Mouse (Mus musculus): Measurements from ENCODE around the gene Krt78. TPM values are rescaled to one million over a fixed set of nuclear protein-coding genes. Genes with fewer than 3 reads are reported as not detected.

The Krt78 gene
- polyA plus RNA-seq, 1 experiment = not detected

DNA sequence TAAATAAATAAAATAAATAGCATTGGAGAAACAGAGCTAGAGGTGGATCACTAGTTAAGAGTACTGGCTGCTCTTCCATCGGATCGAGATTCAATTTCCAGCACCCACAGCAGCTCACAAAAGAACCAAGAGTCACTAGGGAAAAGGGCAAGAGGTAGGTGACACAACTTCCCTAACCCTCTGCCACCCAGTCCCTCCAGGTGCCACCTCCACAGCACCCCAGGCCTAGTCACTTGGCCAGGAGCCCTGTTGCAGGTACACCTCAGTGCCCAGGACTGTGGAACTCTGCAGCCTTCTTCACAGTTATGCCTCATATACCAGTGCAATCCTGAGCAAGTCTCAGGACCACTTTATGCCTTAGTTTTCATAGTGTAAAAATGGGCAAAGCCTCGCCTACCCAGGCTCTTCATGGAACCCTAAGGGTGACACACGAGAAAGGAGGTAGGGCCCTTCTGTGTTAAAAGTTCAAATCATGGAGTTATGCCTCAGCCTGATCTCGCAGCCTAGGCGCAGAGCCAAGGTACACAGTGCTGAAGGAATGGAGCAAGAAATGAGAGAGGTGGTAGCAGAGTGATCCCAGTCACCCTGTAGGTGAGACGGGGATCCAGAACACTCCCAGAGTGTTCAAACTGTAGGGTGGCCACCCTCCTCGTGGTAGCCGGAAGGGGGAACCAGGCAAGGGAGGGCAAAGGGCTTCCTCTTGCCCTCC, 15.3 kb downstream of the Krt78 start:
- TF ChIP-seq POLR2A (IDR thresholded peaks at IDR 0.05; ENCODE audit: low read depth, low read length) (no peak), CTCF (IDR thresholded peaks at IDR 0.05; ENCODE audit: borderline replicate concordance, insufficient read depth, low read length) (no peak)
- Histone ChIP-seq H3K27ac (ENCODE audit: insufficient read depth, low read length) (no peak overlapping the region), H3K4me3 (ENCODE audit: insufficient read depth, low read length) (no peak overlapping the region), H3K4me1 (ENCODE audit: control insufficient read depth, insufficient read depth, low read length) (peaks cover 10% of the 10 kb centered on the region)

GRCm38 (mm10) chr15:101933024-101933423, 21.1 kb downstream of the Krt78 start:
- Histone ChIP-seq H3K27ac (ENCODE audit: insufficient read depth, low read length) (no peak overlapping the region), H3K4me1 (ENCODE audit: control insufficient read depth, insufficient read depth, low read length) (no peaks in the 10 kb centered on the region), H3K4me3 (ENCODE audit: insufficient read depth, low read length) (no peak overlapping the region)
- TF ChIP-seq POLR2A (IDR thresholded peaks at IDR 0.05; ENCODE audit: low read depth, low read length) (no peak), CTCF (IDR thresholded peaks at IDR 0.05; ENCODE audit: borderline replicate concordance, insufficient read depth, low read length) (no peak)

GRCm38 (mm10) chr15:101929666-101930065, 24.4 kb downstream of the Krt78 start:
- no peak overlapping the region for H3K4me3 ChIP-seq (ENCODE audit: insufficient read depth, low read length)
- H3K27ac ChIP-seq (ENCODE audit: insufficient read depth, low read length) = no peak overlapping the region
- no peaks in the 10 kb centered on the region for H3K4me1 ChIP-seq (ENCODE audit: control insufficient read depth, insufficient read depth, low read length)
- TF ChIP-seq CTCF (IDR thresholded peaks at IDR 0.05; ENCODE audit: borderline replicate concordance, insufficient read depth, low read length) = no peak

GRCm38 (mm10) chr15:101929087-101929486, 25.0 kb downstream of the Krt78 start:
- no peak for TF ChIP-seq POLR2A (IDR thresholded peaks at IDR 0.05; ENCODE audit: low read depth, low read length)
- H3K27ac ChIP-seq (ENCODE audit: insufficient read depth, low read length) = no peak overlapping the region
- no peaks in the 10 kb centered on the region for H3K4me1 ChIP-seq (ENCODE audit: control insufficient read depth, insufficient read depth, low read length)
- no peak overlapping the region for H3K4me3 ChIP-seq (ENCODE audit: insufficient read depth, low read length)

- no peak for TF ChIP-seq CTCF (IDR thresholded peaks at IDR 0.05; ENCODE audit: borderline replicate concordance, insufficient read depth, low read length)
- no peak for TF ChIP-seq POLR2A (IDR thresholded peaks at IDR 0.05; ENCODE audit: low read depth, low read length)
- Histone ChIP-seq H3K27ac (ENCODE audit: insufficient read depth, low read length) (no peak overlapping the region), H3K4me1 (ENCODE audit: control insufficient read depth, insufficient read depth, low read length) (no peaks in the 10 kb centered on the region), H3K4me3 (ENCODE audit: insufficient read depth, low read length) (no peak overlapping the region)
Measured at GRCm38 (mm10) chr15:101927340-101928080, 26.6 kb downstream of the Krt78 start.

GRCm38 (mm10) chr15:101925041-101925440, 29.0 kb downstream of the Krt78 start:
- Histone ChIP-seq H3K4me3 (ENCODE audit: insufficient read depth, low read length) (no peak overlapping the region), H3K27ac (ENCODE audit: insufficient read depth, low read length) (no peak overlapping the region), H3K4me1 (ENCODE audit: control insufficient read depth, insufficient read depth, low read length) (no peaks in the 10 kb centered on the region)
- no peak for TF ChIP-seq POLR2A (IDR thresholded peaks at IDR 0.05; ENCODE audit: low read depth, low read length)
- TF ChIP-seq CTCF (IDR thresholded peaks at IDR 0.05; ENCODE audit: borderline replicate concordance, insufficient read depth, low read length) = no peak

GRCm38 (mm10) chr15:101924635-101925034, 29.5 kb downstream of the Krt78 start, which contains the start of gene Krt4:
Gene Krt4, minus strand, starts transcription at chr15:101924735.
- no peak within 1 kb of the TSS for H3K27ac ChIP-seq (ENCODE audit: insufficient read depth, low read length)
- no peak within 1 kb of the TSS for H3K4me3 ChIP-seq (ENCODE audit: insufficient read depth, low read length)
- TF ChIP-seq CTCF (IDR thresholded peaks at IDR 0.05; ENCODE audit: borderline replicate concordance, insufficient read depth, low read length) (no peak), POLR2A (IDR thresholded peaks at IDR 0.05; ENCODE audit: low read depth, low read length) (no peak)
- H3K4me1 ChIP-seq (ENCODE audit: control insufficient read depth, insufficient read depth, low read length) = no peaks in the 10 kb centered on the region

GRCm38 (mm10) chr15:101922296-101922695, 31.8 kb downstream of the Krt78 start:
- Histone ChIP-seq H3K27ac (ENCODE audit: insufficient read depth, low read length) (no peak overlapping the region), H3K4me1 (ENCODE audit: control insufficient read depth, insufficient read depth, low read length) (no peaks in the 10 kb centered on the region), H3K4me3 (ENCODE audit: insufficient read depth, low read length) (no peak overlapping the region)
- no peak for TF ChIP-seq POLR2A (IDR thresholded peaks at IDR 0.05; ENCODE audit: low read depth, low read length)
- no peak for TF ChIP-seq CTCF (IDR thresholded peaks at IDR 0.05; ENCODE audit: borderline replicate concordance, insufficient read depth, low read length)

DNA sequence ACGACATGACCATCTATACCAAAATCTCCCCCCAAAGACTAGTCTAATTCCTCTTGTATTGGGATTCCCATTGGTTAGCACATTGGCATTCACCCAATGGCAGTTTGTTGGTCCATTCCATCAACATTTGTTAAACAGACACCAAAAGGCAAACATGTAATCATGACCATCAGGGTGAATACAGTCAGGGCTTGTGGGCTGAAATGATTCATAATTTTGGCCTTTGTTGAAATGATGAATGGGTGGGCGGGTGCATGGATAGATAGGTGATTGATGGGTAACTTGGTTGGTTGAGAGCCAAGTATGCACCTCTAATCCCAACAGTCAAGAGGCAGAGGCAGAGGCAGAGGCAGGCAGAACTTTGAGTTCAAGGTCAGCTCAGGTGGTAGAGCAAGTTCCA, 38.0 kb downstream of the Krt78 start:
- H3K27ac ChIP-seq (ENCODE audit: insufficient read depth, low read length) = no peak overlapping the region
- TF ChIP-seq CTCF (IDR thresholded peaks at IDR 0.05; ENCODE audit: borderline replicate concordance, insufficient read depth, low read length) = no peak
- no peak for TF ChIP-seq POLR2A (IDR thresholded peaks at IDR 0.05; ENCODE audit: low read depth, low read length)
- H3K4me3 ChIP-seq (ENCODE audit: insufficient read depth, low read length) = no peak overlapping the region
- H3K4me1 ChIP-seq (ENCODE audit: control insufficient read depth, insufficient read depth, low read length) = no peaks in the 10 kb centered on the region

DNA sequence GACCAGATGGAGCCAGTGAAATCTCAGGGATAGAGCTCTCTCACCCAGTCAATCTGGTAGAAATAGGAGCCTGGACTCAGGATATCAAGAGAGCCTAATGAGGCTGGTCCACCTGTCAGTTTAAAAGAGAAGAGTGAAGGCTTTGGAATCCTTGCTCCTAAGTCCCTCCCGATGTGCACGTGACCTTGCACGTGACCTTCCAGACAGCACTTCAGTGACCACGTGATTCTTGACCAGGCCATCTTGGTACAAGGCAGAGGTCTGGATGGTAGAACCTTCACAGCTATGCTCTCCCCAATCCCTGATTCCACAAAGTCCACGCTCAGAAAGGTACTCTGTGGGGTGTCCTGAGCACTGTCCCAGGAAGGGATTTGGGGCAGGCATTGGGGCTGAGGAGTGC, 49.2 kb downstream of the Krt78 start:
- H3K4me1 ChIP-seq (ENCODE audit: control insufficient read depth, insufficient read depth, low read length) = no peaks in the 10 kb centered on the region
- H3K27ac ChIP-seq (ENCODE audit: insufficient read depth, low read length) = no peak overlapping the region
- no peak overlapping the region for H3K4me3 ChIP-seq (ENCODE audit: insufficient read depth, low read length)
- TF ChIP-seq POLR2A (IDR thresholded peaks at IDR 0.05; ENCODE audit: low read depth, low read length) (no peak), CTCF (IDR thresholded peaks at IDR 0.05; ENCODE audit: borderline replicate concordance, insufficient read depth, low read length) (no peak)

All from embryonic fibroblast, embryonic 13.5 days (primary cell).